Mouse (Mus musculus): ENCODE measurements around the gene Gpm6a. TPM values are rescaled to one million over a fixed set of nuclear protein-coding genes. Genes with fewer than 3 reads are reported as not detected.

Gpm6a gene
- polyA plus RNA-seq, 1 experiment from 2014 or later = 8.5 TPM

DNA sequence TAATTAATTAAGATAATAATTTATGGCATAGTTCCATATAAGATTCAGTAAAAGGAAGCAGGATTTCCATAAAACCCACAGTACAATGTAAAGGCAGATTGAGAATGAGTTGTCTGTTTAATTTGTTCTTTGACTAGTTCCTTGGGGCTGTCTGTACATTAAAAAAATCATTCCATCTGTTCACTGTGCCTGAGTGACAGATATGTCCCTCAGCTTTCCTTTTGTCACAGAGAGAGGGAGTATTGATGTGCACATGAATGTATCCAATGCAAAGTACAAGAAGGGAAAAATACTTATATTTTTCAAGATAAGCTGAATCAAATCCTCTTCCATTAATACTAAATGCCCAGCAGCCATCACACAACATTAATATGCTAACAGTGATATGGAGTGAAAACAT is 147.6 kb downstream of the Gpm6a start:
- H3K9me3 ChIP-seq (ENCODE audit: control insufficient read depth, low read length) = no peaks in the 10 kb centered on the region
- ATAC-seq (replicated peaks; ENCODE audit: low FRiP score, low TSS enrichment, low read depth) (no peak), DNase-seq (ENCODE audit: low spot score) (no peak)
- H3K9ac ChIP-seq (ENCODE audit: low read length) = no peak overlapping the region
- H3K27me3 ChIP-seq (replicated peaks; ENCODE audit: control insufficient read depth, insufficient read depth, low read length) = no peaks in the 10 kb centered on the region
- no peaks in the 10 kb centered on the region for H3K4me1 ChIP-seq (replicated peaks; ENCODE audit: control insufficient read depth, insufficient read depth, low read length)
- H3K4me3 ChIP-seq (ENCODE audit: low read depth, low read length) = no peak overlapping the region
- no peak overlapping the region for H3K4me2 ChIP-seq (ENCODE audit: low read length)
- H3K27ac ChIP-seq (ENCODE audit: low read depth) = no peak overlapping the region
- no peaks in the 10 kb centered on the region for H3K36me3 ChIP-seq (ENCODE audit: control insufficient read depth, insufficient read depth, low read length)

- Histone ChIP-seq H3K36me3 (ENCODE audit: control insufficient read depth, insufficient read depth, low read length) (no peaks in the 10 kb centered on the region), H3K27ac (ENCODE audit: low read depth) (no peak overlapping the region), H3K4me2 (ENCODE audit: low read length) (no peak overlapping the region), H3K9me3 (ENCODE audit: control insufficient read depth, low read length) (no peaks in the 10 kb centered on the region), H3K4me3 (ENCODE audit: low read depth, low read length) (no peak overlapping the region), H3K9ac (ENCODE audit: low read length) (no peak overlapping the region), H3K27me3 (replicated peaks; ENCODE audit: control insufficient read depth, insufficient read depth, low read length) (no peaks in the 10 kb centered on the region), H3K4me1 (replicated peaks; ENCODE audit: control insufficient read depth, insufficient read depth, low read length) (no peaks in the 10 kb centered on the region)
- ATAC-seq (replicated peaks; ENCODE audit: low FRiP score, low TSS enrichment, low read depth) (no peak), DNase-seq (ENCODE audit: low spot score) (no peak)
- WGBS = 72% methylated on average over 2 of the region's 2 CpGs
Measured at GRCm38 (mm10) chr8:55103065-55103464, 148.4 kb downstream of the Gpm6a start.

DNA sequence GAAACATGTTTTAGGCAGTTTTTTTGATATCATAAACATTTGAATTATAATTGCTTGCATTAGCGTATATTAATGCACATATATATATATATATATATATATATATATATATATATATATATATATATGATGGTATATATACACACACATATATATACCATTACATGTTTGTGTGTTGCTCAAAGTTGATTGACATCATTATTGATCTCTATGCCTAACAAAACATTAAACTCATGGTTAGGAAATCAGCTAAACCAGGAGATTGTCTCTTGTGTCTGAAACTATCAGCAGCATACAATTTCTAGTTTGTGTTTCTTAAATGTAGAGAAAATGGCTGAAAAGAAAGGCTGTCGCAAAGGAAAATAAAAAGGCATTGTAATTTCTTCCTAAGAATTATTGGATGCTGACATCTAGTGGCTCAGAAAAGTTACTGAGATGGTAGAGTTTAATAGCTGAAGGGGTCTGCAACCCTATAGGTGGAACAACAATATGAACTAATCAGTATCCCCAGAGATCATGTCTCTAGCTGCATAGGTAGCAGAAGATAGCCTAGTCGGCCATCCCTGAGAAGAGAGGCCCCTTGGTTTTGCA is 149.3 kb downstream of the Gpm6a start:
- Histone ChIP-seq H3K36me3 (ENCODE audit: control insufficient read depth, insufficient read depth, low read length) (no peaks in the 10 kb centered on the region), H3K27me3 (replicated peaks; ENCODE audit: control insufficient read depth, insufficient read depth, low read length) (no peaks in the 10 kb centered on the region), H3K9ac (ENCODE audit: low read length) (no peak overlapping the region), H3K9me3 (ENCODE audit: control insufficient read depth, low read length) (no peaks in the 10 kb centered on the region), H3K27ac (ENCODE audit: low read depth) (no peak overlapping the region), H3K4me3 (ENCODE audit: low read depth, low read length) (no peak overlapping the region), H3K4me2 (ENCODE audit: low read length) (no peak overlapping the region), H3K4me1 (replicated peaks; ENCODE audit: control insufficient read depth, insufficient read depth, low read length) (no peaks in the 10 kb centered on the region)
- DNase-seq (ENCODE audit: low spot score) (no peak), ATAC-seq (replicated peaks; ENCODE audit: low FRiP score, low TSS enrichment, low read depth) (no peak)
- 49% methylated on average over 3 of the region's 3 CpGs for WGBS

Other genes with a start within 250 kb of the Gpm6a start
- gene Wdr17, start 67.7 kb upstream of the Gpm6a start, polyA plus RNA-seq (2014; fragmentation: Nextera tagmentation; extraction: Ambion mirVana) = 0.48 and 0.62 TPM in 2 replicates

Measured in intestine, embryonic 14.5 days (tissue).